Mouse (Mus musculus) kidney, embryonic 15.5 days (tissue): Measurements from ENCODE around the gene Pglyrp1. TPM values are rescaled to one million over a fixed set of nuclear protein-coding genes. Genes with fewer than 3 reads are reported as not detected.

Experiments
- ATAC-seq: fragments of 200-750 bp; cut with Nextera tagmentation; replicated peaks from 2 replicates; pipeline ENCODE4 v1.8.0; 2017; ENCODE audit warnings: moderate TSS enrichment; ENCODE audit not compliant: low FRiP score
- H3K27ac ChIP-seq: fragments of 300-500 bp; sonication (generic); 2 replicates; pipeline ENCODE4 v1.5.1; 2015; ENCODE audit warnings: mild to moderate bottlenecking, inconsistent platforms
- H3K27me3 ChIP-seq: fragments of 300-500 bp; sonication (generic); 2 replicates; pipeline ENCODE4 v1.6.1; 2015; ENCODE audit warnings: inconsistent platforms
- H3K36me3 ChIP-seq: fragments of 300-500 bp; sonication (generic); 2 replicates; pipeline ENCODE4 v1.6.1; 2015; ENCODE audit warnings: inconsistent platforms
- H3K4me1 ChIP-seq: fragments of 300-500 bp; sonication (generic); 2 replicates; pipeline ENCODE4 v1.6.1; 2015; ENCODE audit warnings: inconsistent platforms
- H3K4me2 ChIP-seq: fragments of 300-500 bp; sonication (generic); 2 replicates; pipeline ENCODE4 v1.6.1; 2015; ENCODE audit warnings: moderate library complexity, mild to moderate bottlenecking, inconsistent platforms
- H3K4me3 ChIP-seq: fragments of 300-500 bp; sonication (generic); replicated peaks from 2 replicates; pipeline ENCODE4 v1.5.1; 2015; ENCODE audit warnings: mild to moderate bottlenecking, inconsistent platforms
- H3K9ac ChIP-seq: fragments of 300-500 bp; sonication (generic); 2 replicates; pipeline ENCODE4 v1.6.1; 2015; ENCODE audit warnings: mild to moderate bottlenecking, inconsistent platforms
- H3K9me3 ChIP-seq: fragments of 300-500 bp; sonication (generic); replicated peaks from 2 replicates; pipeline ENCODE4 v1.6.1; 2016; ENCODE audit warnings: inconsistent platforms
- WGBS: fragments of 180-500 bp; shearing (Covaris S2); methylation state at CpG from one replicate; pipeline ENCODE4 v1.1.7; 2015; ENCODE audit warnings: mixed read lengths; 5-methylcytosine and 5-hydroxymethylcytosine counted together
- polyA plus RNA-seq: library from polyadenylated mRNA; unstranded; fragments of >200 nt; fragmentation: Nextera tagmentation; extraction: Ambion mirVana; gene quantifications from 2 replicates; pipeline ENCODE4 v1.2.1, GENCODE M21; 2015

Pglyrp1 gene
- polyA plus RNA-seq, 1 experiment from 2014 or later, result 2.3 TPM

DNA sequence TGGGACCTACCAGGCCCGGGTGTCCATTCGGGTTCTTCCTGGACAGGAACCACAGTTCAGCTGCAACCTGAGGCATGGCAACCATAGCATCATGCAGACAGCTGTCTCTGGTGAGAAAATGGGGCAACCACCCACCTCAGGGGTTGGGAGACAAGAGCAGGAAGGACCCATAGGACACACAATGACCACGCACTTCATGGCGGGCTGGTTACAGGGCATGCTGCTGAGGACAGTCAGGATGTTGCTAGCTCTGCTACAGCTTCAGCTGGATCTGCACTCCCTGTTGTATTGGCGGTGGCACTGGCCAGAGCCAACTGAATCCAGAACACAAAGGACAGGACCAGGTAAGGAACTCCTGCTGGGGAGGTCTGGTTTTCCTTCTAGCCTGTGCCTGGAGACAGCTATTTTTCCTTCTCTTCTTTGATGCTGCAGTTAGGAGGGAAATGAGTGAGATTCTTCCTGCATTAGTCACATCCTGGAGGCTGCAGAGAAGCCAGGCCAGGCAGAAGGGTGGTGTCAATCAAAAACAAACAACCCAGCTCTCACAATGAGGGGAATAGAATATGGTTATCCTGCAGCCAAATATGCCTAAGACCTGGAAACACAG lies 12.7 kb upstream of the Pglyrp1 start:
- Histone ChIP-seq H3K4me1 (no peaks in the 10 kb centered on the region), H3K27me3 (no peaks in the 10 kb centered on the region), H3K9me3 (no peaks in the 10 kb centered on the region), H3K4me3 (no peak overlapping the region), H3K36me3 (no peaks in the 10 kb centered on the region), H3K9ac (no peak overlapping the region), H3K4me2 (no peak overlapping the region), H3K27ac (peak overlapping the region; percentile 54)
- 75% methylated on average over 5 of the region's 5 CpGs for whole genome bisulfite sequencing
- ATAC-seq, result no peak

DNA sequence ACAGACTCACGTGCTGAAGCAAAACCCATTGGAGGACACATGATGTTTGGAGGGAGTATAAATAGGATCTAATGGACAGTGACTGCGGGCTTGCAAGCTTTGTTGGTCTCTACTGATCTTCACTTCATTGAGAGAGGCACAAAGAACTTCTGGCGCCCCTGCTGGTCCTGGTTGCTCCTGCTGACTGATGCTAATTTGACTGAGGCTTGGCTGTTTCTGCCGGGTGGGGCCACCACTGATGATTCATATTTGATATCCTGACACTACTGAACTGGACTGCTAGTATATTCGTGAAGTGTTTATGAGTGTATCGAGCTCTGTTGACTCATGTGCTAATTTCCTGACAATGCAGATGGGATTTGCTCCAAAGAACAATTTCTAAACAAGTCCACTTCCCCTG lies 8.3 kb upstream of the Pglyrp1 start:
- H3K4me2 ChIP-seq, result no peak overlapping the region
- no peak overlapping the region for H3K9ac ChIP-seq
- H3K4me1 ChIP-seq, result no peaks in the 10 kb centered on the region
- H3K27me3 ChIP-seq, result no peaks in the 10 kb centered on the region
- no peaks in the 10 kb centered on the region; the same call in 1 of the 2 replicates for H3K9me3 ChIP-seq
- no peak for ATAC-seq
- no peak overlapping the region for H3K4me3 ChIP-seq
- WGBS, result 89% methylated on average over 6 of the region's 6 CpGs
- H3K27ac ChIP-seq, result no peak overlapping the region
- H3K36me3 ChIP-seq, result no peaks in the 10 kb centered on the region

GRCm38 (mm10) chr7:18868491-18868890 lies 2.6 kb upstream of the Pglyrp1 start:
- H3K4me1 ChIP-seq, result peaks cover 8% of the 10 kb centered on the region
- H3K4me3 ChIP-seq, result no peak overlapping the region
- H3K27me3 ChIP-seq, result no peaks in the 10 kb centered on the region; the same call in 1 of the 2 replicates
- H3K4me2 ChIP-seq, result no peak overlapping the region
- H3K9ac ChIP-seq, result no peak overlapping the region
- H3K36me3 ChIP-seq, result no peaks in the 10 kb centered on the region
- peaks cover 2% of the 10 kb centered on the region; the same call in 1 of the 2 replicates for H3K9me3 ChIP-seq
- 81% methylated on average over 2 of the region's 2 CpGs for WGBS
- no peak for ATAC-seq
- no peak overlapping the region for H3K27ac ChIP-seq

GRCm38 (mm10) chr7:18872014-18872802 lies 1.1 kb downstream of the Pglyrp1 start:
- peak; percentile 47; the same call in 1 of the 2 replicates for ATAC-seq
- Histone ChIP-seq H3K36me3 (no peaks in the 10 kb centered on the region), H3K4me1 (peaks cover 8% of the 10 kb centered on the region), H3K9me3 (peaks cover 2% of the 10 kb centered on the region; the same call in 1 of the 2 replicates), H3K27ac (no peak overlapping the region), H3K9ac (0 out of 2 replicates have a peak overlapping the region, but pooled peaks have one; percentile 23), H3K27me3 (no peaks in the 10 kb centered on the region; the same call in 1 of the 2 replicates), H3K4me2 (peak overlapping the region; percentile 75), H3K4me3 (peak overlapping the region; percentile 43)
- WGBS, result 24% methylated on average over 13 of the region's 14 CpGs

DNA sequence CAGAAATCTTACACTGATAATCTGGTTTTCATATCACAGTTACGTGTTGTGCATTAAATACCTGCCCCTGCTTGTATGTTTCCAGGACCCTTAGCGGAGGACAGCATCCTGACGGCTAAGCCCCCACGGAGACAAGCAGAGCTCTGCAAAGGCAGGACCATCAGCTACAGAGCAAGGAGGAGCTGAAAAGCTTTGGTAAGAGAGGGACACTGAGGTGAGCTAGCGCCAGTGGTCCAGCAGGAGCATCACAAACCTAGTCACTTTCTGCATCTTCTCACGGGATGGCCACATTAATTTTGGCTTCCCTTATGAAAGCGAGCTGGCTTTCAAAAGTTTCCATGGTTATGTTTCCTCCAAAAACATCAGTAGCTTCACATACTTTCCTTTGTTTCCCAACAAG lies 1.7 kb downstream of the Pglyrp1 start:
- H3K9ac ChIP-seq, result 0 out of 2 replicates have a peak overlapping the region, but pooled peaks have one; percentile 23
- H3K36me3 ChIP-seq, result no peaks in the 10 kb centered on the region
- no peak overlapping the region for H3K27ac ChIP-seq
- H3K4me1 ChIP-seq, result peaks cover 8% of the 10 kb centered on the region
- peaks cover 2% of the 10 kb centered on the region; the same call in 1 of the 2 replicates for H3K9me3 ChIP-seq
- peak; percentile 57; the same call in 1 of the 2 replicates for ATAC-seq
- H3K4me2 ChIP-seq, result peak overlapping the region; percentile 75
- 3% methylated on average over 7 of the region's 7 CpGs for WGBS
- H3K27me3 ChIP-seq, result no peaks in the 10 kb centered on the region; the same call in 1 of the 2 replicates
- H3K4me3 ChIP-seq, result peak overlapping the region; percentile 43

GRCm38 (mm10) chr7:18873253-18873652 lies 2.1 kb downstream of the Pglyrp1 start:
- peaks cover 8% of the 10 kb centered on the region for H3K4me1 ChIP-seq
- under 1% methylated on average over 10 of the region's 10 CpGs for WGBS
- 0 out of 2 replicates have a peak, but pooled peaks cover 2% of the 10 kb centered on the region for H3K9me3 ChIP-seq
- peak overlapping the region; percentile 43 for H3K4me3 ChIP-seq
- H3K27me3 ChIP-seq, result no peaks in the 10 kb centered on the region; the same call in 1 of the 2 replicates
- H3K36me3 ChIP-seq, result no peaks in the 10 kb centered on the region
- peak overlapping the region; percentile 75 for H3K4me2 ChIP-seq
- H3K27ac ChIP-seq, result no peak overlapping the region
- ATAC-seq, result peak; percentile 84
- H3K9ac ChIP-seq, result no peak overlapping the region; the same call in 1 of the 2 replicates

DNA sequence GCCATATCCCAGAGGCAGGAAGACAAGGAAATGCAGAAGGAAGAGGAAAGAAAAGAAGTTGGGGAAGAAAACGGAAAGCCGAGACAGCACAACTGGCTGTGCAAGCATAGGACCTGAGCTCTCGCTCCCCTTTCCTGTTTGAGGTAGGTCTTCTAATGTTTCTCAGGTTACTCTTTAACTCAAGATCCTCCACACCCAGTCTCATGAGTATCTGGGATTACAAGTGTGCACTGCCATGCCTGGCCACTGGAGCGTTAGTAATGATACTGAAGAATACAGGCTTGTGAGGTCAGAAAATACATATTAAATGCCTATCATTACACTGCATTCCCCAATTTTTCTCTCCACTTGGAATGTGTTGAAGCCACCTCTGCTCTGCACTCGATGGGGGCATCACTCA lies 4.2 kb downstream of the Pglyrp1 start:
- Histone ChIP-seq H3K4me1 (peaks cover 8% of the 10 kb centered on the region), H3K27ac (no peak overlapping the region), H3K9me3 (no peaks in the 10 kb centered on the region), H3K4me2 (no peak overlapping the region), H3K4me3 (no peak overlapping the region), H3K27me3 (no peaks in the 10 kb centered on the region; the same call in 1 of the 2 replicates), H3K36me3 (no peaks in the 10 kb centered on the region), H3K9ac (no peak overlapping the region)
- no peak for ATAC-seq
- 80% methylated on average over 5 of the region's 5 CpGs for WGBS

GRCm38 (mm10) chr7:18878691-18879090 lies 7.6 kb downstream of the Pglyrp1 start:
- Histone ChIP-seq H3K4me3 (no peak overlapping the region), H3K4me1 (0 out of 2 replicates have a peak, but pooled peaks cover 2% of the 10 kb centered on the region), H3K36me3 (no peaks in the 10 kb centered on the region), H3K4me2 (no peak overlapping the region), H3K27me3 (no peaks in the 10 kb centered on the region), H3K9ac (no peak overlapping the region), H3K9me3 (no peaks in the 10 kb centered on the region), H3K27ac (no peak overlapping the region)
- 72% methylated on average over 7 of the region's 7 CpGs for WGBS
- no peak for ATAC-seq

DNA sequence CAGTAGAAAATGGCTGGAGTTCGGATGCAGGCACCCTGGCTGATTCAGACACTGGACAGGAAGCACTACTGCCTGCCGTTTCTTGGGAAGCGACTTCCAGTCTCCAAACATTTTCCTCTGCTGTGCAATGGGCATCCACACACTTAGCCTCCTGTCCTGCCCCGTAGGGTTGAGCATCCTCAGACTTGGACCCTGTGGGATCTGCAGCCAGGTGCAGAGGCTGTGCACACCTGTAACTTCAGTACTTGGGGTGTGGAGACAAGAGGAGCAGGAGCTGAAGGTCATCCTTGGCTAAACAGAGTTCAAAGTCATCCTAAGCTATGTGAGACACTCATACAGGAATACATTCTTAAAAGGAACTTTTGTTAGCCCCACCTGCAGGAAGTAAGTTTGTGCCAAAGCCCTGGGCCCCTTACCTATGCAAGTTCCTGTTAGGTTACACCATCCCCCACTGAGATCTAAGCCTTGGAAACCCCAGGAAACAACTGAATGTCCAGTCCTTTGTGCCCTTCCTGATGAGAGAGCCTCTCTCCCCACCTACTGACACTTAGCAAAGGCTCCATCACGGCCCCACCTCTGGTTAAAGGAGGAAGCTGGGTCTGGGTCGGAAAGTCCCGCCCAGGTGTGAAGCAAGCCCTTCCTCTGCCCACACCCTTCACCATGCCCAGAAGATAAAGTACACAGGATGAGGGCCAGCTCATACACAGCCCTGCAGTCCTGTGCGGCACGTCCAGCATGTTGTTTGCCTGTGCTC lies 13.0 kb downstream of the Pglyrp1 start:
- H3K9ac ChIP-seq, result no peak overlapping the region
- WGBS, result 49% methylated on average over 9 of the region's 9 CpGs
- H3K4me2 ChIP-seq, result no peak overlapping the region
- 0 out of 2 replicates have a peak, but pooled peaks cover 4% of the 10 kb centered on the region for H3K36me3 ChIP-seq
- 0 out of 2 replicates have a peak, but pooled peaks cover 9% of the 10 kb centered on the region for H3K4me1 ChIP-seq
- no peaks in the 10 kb centered on the region for H3K27me3 ChIP-seq
- no peaks in the 10 kb centered on the region for H3K9me3 ChIP-seq
- ATAC-seq, result 0 out of 2 replicates have a peak, but pooled peaks have one; percentile 14
- H3K4me3 ChIP-seq, result no peak overlapping the region
- no peak overlapping the region for H3K27ac ChIP-seq

- Histone ChIP-seq H3K9ac (no peak overlapping the region), H3K4me3 (no peak overlapping the region), H3K27me3 (no peaks in the 10 kb centered on the region), H3K9me3 (no peaks in the 10 kb centered on the region), H3K27ac (no peak overlapping the region), H3K4me1 (0 out of 2 replicates have a peak, but pooled peaks cover 9% of the 10 kb centered on the region), H3K36me3 (0 out of 2 replicates have a peak, but pooled peaks cover 4% of the 10 kb centered on the region), H3K4me2 (no peak overlapping the region)
- 55% methylated on average over 13 of the region's 13 CpGs for WGBS
- ATAC-seq, result no peak
Observed at GRCm38 (mm10) chr7:18884745-18885422, 13.8 kb downstream of the Pglyrp1 start.

DNA sequence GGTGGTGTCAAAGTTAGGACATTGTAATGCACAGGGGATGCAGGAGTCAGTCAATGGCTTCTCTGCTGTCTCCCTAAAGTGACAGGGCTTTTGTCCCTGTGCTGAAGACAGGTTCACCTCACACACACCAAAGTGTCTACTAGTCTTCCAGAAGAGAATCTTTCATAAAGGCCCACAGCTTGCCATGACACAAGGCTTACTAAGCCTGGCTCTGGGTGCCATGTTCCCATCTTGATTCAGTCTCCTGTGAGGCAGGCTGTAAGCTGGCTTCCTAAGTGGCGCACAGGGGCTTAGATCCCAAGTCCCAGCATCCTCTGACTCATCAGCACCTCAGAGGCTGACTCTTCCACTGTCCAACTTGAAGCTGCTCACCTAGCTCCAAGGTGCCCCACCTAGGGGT lies 15.8 kb downstream of the Pglyrp1 start:
- Histone ChIP-seq H3K27me3 (no peaks in the 10 kb centered on the region), H3K27ac (no peak overlapping the region), H3K9me3 (no peaks in the 10 kb centered on the region), H3K36me3 (0 out of 2 replicates have a peak, but pooled peaks cover 4% of the 10 kb centered on the region), H3K4me1 (peaks cover 9% of the 10 kb centered on the region; the same call in 1 of the 2 replicates), H3K4me2 (no peak overlapping the region), H3K4me3 (no peak overlapping the region), H3K9ac (no peak overlapping the region)
- ATAC-seq, result no peak
- 91% methylated on average over 1 of the region's 1 CpGs for WGBS
